Mouse (Mus musculus) gastrocnemius, postnatal 36 days (tissue): ENCODE data around the gene Mtrf1l. TPM values are rescaled to one million over a fixed set of nuclear protein-coding genes. Genes with fewer than 3 reads are reported as not detected.

ENCODE experiments used
- DNase-seq, 2 experiments: peaks; one replicate each; pipeline ENCODE4 v3.0.0; 2022
- intact Hi-C: fragments of 180-260 bp; cut with DNase I; formaldehyde crosslinking; loops from one replicate; pipeline ENCODE4 v1.15.1; 2025
- long read RNA-seq, 2 experiments: library from polyadenylated mRNA; stranded (forward); transcript quantifications; one replicate each; pipeline ENCODE4 v2.0.0; 2021
- total RNA-seq, 2 experiments: library from RNA; stranded (reverse); gene quantifications; 2 replicates each; pipeline ENCODE4 v1.2.3; 2021

Mtrf1l gene
- total RNA-seq: 1 to 10 TPM; 4.0 to 7.0 TPM
- long read RNA-seq, experiment 1, transcript Mtrf1l-201 (7 exons, 2,588 nt): major isoform, 6 of 12 reads
- long read RNA-seq, experiment 1, partial matches to known transcripts: 4 of 12 reads
- long read RNA-seq, experiment 1, other reads (novel, unspliced or antisense): 1 of 12 reads
- long read RNA-seq, experiment 2, transcript Mtrf1l-201 (7 exons, 2,588 nt): major isoform, 5 of 12 reads
- long read RNA-seq, experiment 2, partial matches to known transcripts: 5 of 12 reads
- long read RNA-seq, experiment 2, other reads (novel, unspliced or antisense): 2 of 12 reads

GRCm38 (mm10) chr10:5823740-5824491 is at the start of gene Mtrf1l:
Gene Mtrf1l, minus strand, starts transcription at chr10:5823910.
- peak; percentile 96 to 98 for DNase-seq
- intact Hi-C loops: loop anchor here (2.0 kb wide), 1 partner anchor 19 kb away; the partner anchor contains the start of gene Fbxo5

GRCm38 (mm10) chr10:5871081-5871480 is 47.4 kb upstream of the Mtrf1l start:
- intact Hi-C loops: no loop called here
- no peak for DNase-seq

- DNase-seq: no peak
- intact Hi-C loops: no loop called here
Observed at GRCm38 (mm10) chr10:5867981-5868552, 44.4 kb upstream of the Mtrf1l start.

- intact Hi-C loops: no loop called here
- no peak for DNase-seq
Observed at GRCm38 (mm10) chr10:5865996-5866395, 42.3 kb upstream of the Mtrf1l start.

- no peak for DNase-seq
- intact Hi-C loops: no loop called here
Observed at GRCm38 (mm10) chr10:5862669-5863068, 39.0 kb upstream of the Mtrf1l start.

- no peak for DNase-seq
- intact Hi-C loops: no loop called here
Observed at GRCm38 (mm10) chr10:5860849-5861248, 37.1 kb upstream of the Mtrf1l start.

GRCm38 (mm10) chr10:5859729-5860128 is 36.0 kb upstream of the Mtrf1l start:
- intact Hi-C loops: no loop called here
- no peak for DNase-seq

GRCm38 (mm10) chr10:5857996-5858549 is 34.4 kb upstream of the Mtrf1l start:
- intact Hi-C loops: no loop called here
- DNase-seq: no peak

- no peak for DNase-seq
- intact Hi-C loops: no loop called here
Observed at GRCm38 (mm10) chr10:5853290-5853868, 29.7 kb upstream of the Mtrf1l start.

- no peak for DNase-seq
- intact Hi-C loops: loop anchor here (10.0 kb wide), 1 partner anchor 242 kb away; no protein-coding TSS in a partner anchor
Observed at GRCm38 (mm10) chr10:5846939-5847338, 23.2 kb upstream of the Mtrf1l start.

- DNase-seq: no peak
- intact Hi-C loops: loop anchor here (5.0 to 10.0 kb wide), 2 partner anchors 39 to 237 kb away; no protein-coding TSS in a partner anchor
Observed at GRCm38 (mm10) chr10:5841369-5841768, 17.7 kb upstream of the Mtrf1l start.

- DNase-seq: no peak
- intact Hi-C loops: no loop called here
Observed at GRCm38 (mm10) chr10:5826336-5827025, 2.8 kb upstream of the Mtrf1l start.

- intact Hi-C loops: no loop called here
- DNase-seq: no peak
Observed at GRCm38 (mm10) chr10:5824779-5825178, 1.1 kb upstream of the Mtrf1l start.

GRCm38 (mm10) chr10:5823291-5823739 is 395 bp downstream of the Mtrf1l start:
- DNase-seq: no peak
- intact Hi-C loops: loop anchor here (2.0 kb wide), 1 partner anchor 19 kb away; the partner anchor contains the start of gene Fbxo5

- no peak for DNase-seq
- intact Hi-C loops: no loop called here
Observed at GRCm38 (mm10) chr10:5818772-5819171, 4.9 kb downstream of the Mtrf1l start.

- intact Hi-C loops: no loop called here
- DNase-seq: no peak
Observed at GRCm38 (mm10) chr10:5815968-5816367, 7.7 kb downstream of the Mtrf1l start.

GRCm38 (mm10) chr10:5813724-5814123 is 10.0 kb downstream of the Mtrf1l start:
- DNase-seq: no peak
- intact Hi-C loops: no loop called here

- DNase-seq: no peak
- intact Hi-C loops: loop anchor here (10.0 kb wide), 1 partner anchor 1373 kb away; the partner anchor contains the start of genes Armt1 and Rmnd1
Observed at GRCm38 (mm10) chr10:5807683-5808082, 16.0 kb downstream of the Mtrf1l start.

- no peak for DNase-seq
- intact Hi-C loops: loop anchor here (10.0 kb wide), 1 partner anchor 1372 kb away; the partner anchor contains the start of genes Armt1 and Rmnd1
Observed at GRCm38 (mm10) chr10:5806996-5807395, 16.7 kb downstream of the Mtrf1l start.

- intact Hi-C loops: loop anchor here (10.0 kb wide), 1 partner anchor 1372 kb away; the partner anchor contains the start of genes Armt1 and Rmnd1
- DNase-seq: no peak
Observed at GRCm38 (mm10) chr10:5806416-5806815, 17.3 kb downstream of the Mtrf1l start.
